Mouse (Mus musculus): ENCODE measurements around the gene Gm4779. TPM values are rescaled to one million over a fixed set of nuclear protein-coding genes. Genes with fewer than 3 reads are reported as not detected.

Gm4779 gene
- not detected for polyA plus RNA-seq (2014; fragmentation: Illumina TruSeq; extraction: RNeasy Lipid Tissue Mini Kit (QIAGEN cat#74804); ENCODE audit: insufficient read depth, low read depth, low replicate concordance)

GRCm38 (mm10) chrX:101794342-101794741, at the start of gene Gm4779, which contains the start of gene 8030474K03Rik:
TSS of gene Gm4779 (minus strand) at chrX:101794423.
TSS of gene 8030474K03Rik (plus strand) at chrX:101794656.

Other genes with a start within 250 kb of the Gm4779 start
- gene Ogt, start 154.4 kb downstream of the Gm4779 start, polyA plus RNA-seq (2014; fragmentation: Illumina TruSeq; extraction: RNeasy Lipid Tissue Mini Kit (QIAGEN cat#74804); ENCODE audit: insufficient read depth, low read depth, low replicate concordance), result 33.5 TPM
- gene Cxcr3, start 60.2 kb downstream of the Gm4779 start, polyA plus RNA-seq (2014; fragmentation: Illumina TruSeq; extraction: RNeasy Lipid Tissue Mini Kit (QIAGEN cat#74804); ENCODE audit: insufficient read depth, low read depth, low replicate concordance), result 2.2 TPM
- not detected for gene 8030474K03Rik, start 233 bp upstream of the Gm4779 start, polyA plus RNA-seq (2014; fragmentation: Illumina TruSeq; extraction: RNeasy Lipid Tissue Mini Kit (QIAGEN cat#74804); ENCODE audit: insufficient read depth, low read depth, low replicate concordance)
- gene Nhsl2, start 55.0 kb upstream of the Gm4779 start, polyA plus RNA-seq (2014; fragmentation: Illumina TruSeq; extraction: RNeasy Lipid Tissue Mini Kit (QIAGEN cat#74804); ENCODE audit: insufficient read depth, low read depth, low replicate concordance), result 1.5 TPM